Mouse (Mus musculus) brain, embryonic 14.5 days (tissue): ENCODE data around the gene Speg.

Source experiments
- CTCF ChIP-seq: fragments of 200-500 bp; IDR thresholded peaks from 2 replicates; pipeline ENCODE4 v1.5.1; 2012; ENCODE audit warnings: inconsistent platforms, mild to moderate bottlenecking, moderate library complexity, borderline replicate concordance; ENCODE audit not compliant: insufficient read depth, insufficient read length; ENCODE audit errors: extremely low read depth
- POLR2A ChIP-seq: fragments of 200-500 bp; IDR thresholded peaks from 2 replicates; pipeline ENCODE4 v1.6.1; 2012; ENCODE audit warnings: mild to moderate bottlenecking, inconsistent platforms, borderline replicate concordance; ENCODE audit not compliant: poor library complexity, insufficient read depth, insufficient read length, severe bottlenecking; ENCODE audit errors: extremely low read depth

- TF ChIP-seq POLR2A (no peak), CTCF (no peak)
Observed at GRCm38 (mm10) chr1:75450314-75451005, 75.4 kb downstream of the Speg start, which contains the start of gene Asic4.
